Mouse (Mus musculus) thymus, postnatal 10 days (tissue): ENCODE measurements around the gene Dram2.
"Not testable (repeated sequence)": the region's sequence is repeated elsewhere in the genome, so short reads cannot be mapped to it uniquely, and the experiment has no call there.

Source experiments
- DNase-seq, 2 experiments: peaks; one replicate each; pipeline ENCODE4 v3.0.0; 2021; ENCODE audit warnings: low spot score in 2 of 2

Dram2 gene

DNA sequence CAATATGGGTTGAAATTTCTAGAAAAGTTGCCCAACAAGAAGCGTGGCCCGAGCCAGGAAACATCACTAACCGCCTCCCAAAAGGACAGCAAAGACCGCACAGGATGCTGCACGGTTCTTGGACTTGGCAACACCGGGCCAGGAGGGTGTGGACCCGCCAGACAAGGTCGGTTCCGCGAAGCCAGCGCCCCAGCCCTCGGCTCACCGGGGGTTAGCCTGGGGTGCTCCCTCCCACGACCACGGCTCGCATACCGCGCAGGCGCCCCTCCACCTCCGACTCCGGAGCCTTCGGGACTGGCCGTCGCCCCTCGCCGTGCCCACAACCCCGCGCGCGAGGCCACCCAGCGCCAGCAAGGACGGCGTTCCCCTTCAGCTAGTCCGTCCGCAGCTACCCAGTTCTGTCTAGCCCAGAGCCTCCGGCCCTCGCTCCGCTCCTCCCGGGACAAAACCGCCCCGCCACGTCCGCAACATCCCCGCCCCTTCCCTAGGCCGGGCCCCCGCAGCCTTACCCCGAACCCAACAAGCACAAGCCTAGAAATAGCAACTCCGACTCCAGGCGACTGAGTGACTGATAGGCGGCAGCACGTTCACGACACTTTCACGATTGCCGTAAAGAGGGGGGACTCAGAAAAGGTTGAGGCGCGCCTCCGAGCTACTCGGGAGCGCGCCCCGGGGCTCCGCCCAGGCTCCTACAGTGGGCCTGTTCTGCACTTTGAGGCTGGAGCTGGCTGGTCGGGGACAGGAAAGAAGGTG, at the start of gene Dram2, which contains the start of gene Cept1:
Gene Dram2 (plus strand): TSS at position 628 of the 753 bp plus-strand sequence.
Gene Cept1 (minus strand): TSS at position 632 of the 753 bp plus-strand sequence.
- DNase-seq: peak; percentile 92

DNA sequence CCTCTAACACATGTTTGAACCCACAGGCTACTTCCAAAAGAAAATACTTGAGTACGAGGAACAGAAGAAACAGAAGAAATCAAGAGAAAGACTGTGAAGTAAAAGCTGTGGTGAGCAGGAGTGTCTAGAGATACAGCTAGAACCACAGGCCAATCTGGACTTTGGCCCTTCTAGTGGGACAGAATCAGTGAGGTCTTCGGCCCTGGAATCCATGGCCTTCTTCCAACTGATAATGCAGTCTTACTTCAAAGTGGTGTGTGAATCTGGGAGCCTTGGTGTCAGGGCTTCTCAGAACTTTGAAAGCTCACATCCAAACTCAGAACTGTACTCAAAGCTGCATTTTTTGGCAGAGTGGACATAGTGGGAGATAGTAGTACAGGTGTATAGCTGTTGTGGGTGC, 47.1 kb upstream of the Dram2 start:
- no peak for DNase-seq

DNA sequence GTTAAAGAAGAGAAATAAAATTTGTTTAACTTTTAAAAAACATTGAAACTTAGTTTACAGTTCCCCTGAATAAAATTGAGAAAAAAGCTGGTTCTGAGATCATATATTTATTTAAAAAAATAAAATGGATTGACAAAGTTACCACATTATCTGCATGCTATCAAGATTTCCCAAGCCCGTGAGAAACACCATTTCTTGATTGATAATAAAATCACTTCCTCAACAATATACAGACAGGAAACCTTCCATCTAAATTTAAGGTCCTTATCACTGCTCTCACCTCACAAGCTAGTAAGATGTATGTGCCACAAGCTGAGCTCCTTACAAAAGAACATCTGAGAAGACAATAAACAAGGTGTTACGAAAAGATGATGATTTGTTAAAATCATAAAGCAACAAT, 44.7 kb upstream of the Dram2 start:
- no peak for DNase-seq

GRCm38 (mm10) chr3:106510669-106511068, 36.9 kb upstream of the Dram2 start:
- DNase-seq: no peak

DNA sequence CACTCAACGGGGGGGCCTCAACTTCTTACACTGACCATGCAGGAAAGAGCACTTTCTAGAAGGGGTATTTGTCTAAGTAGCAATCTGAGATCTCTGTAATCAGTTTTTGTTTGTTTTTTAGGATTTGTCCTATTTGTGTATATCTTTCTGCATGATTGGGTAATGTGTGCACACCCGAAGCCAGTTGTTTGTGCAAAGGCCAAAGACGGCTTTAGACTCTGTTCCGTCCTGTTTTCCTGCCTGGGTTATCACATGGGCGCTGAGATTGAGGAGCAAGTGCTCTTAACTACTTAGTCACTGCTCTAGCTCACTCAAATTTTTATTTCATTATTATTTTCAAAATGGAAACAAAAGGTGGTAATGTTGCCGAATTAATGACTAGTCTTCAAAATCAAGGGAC, 32.6 kb upstream of the Dram2 start:
- DNase-seq: no peak

- no peak for DNase-seq
These were observed 24.9 kb upstream of the Dram2 start for GRCm38 (mm10) chr3:106522730-106523129.

- no peak for DNase-seq
These were observed 21.2 kb upstream of the Dram2 start for GRCm38 (mm10) chr3:106526411-106526810.

GRCm38 (mm10) chr3:106528032-106528431, 19.6 kb upstream of the Dram2 start:
- no peak for DNase-seq

- no peak for DNase-seq
These were observed 14.3 kb upstream of the Dram2 start for GRCm38 (mm10) chr3:106533277-106533676.

DNA sequence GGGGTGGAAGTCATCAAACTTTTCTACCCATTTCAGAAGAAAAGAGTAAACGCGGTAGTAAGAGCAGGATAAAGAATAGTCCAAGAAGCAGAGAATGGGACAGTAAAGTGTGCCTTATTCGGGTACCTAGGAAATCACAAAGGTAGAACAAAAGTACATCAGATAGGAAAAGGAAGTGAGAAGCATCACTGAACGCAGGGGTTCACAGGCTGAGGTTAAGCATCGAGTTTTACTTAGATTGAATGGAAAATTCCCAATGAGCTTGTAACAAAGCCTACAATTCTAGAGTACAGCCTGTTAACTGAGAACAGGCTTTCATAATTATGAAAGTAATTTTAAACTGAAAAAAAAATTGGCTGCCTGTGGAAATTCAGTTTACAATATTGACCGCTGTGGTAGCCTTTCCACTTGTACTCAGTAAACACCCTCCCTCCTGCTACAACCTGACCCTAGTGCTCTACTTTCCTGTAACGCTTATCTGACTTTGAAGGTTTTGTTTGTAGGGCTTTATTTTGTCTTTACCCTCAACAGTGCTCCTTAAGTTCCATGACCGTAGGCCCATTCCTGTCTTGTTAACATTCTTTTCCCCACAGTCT, 2.8 kb upstream of the Dram2 start:
- DNase-seq: no peak

DNA sequence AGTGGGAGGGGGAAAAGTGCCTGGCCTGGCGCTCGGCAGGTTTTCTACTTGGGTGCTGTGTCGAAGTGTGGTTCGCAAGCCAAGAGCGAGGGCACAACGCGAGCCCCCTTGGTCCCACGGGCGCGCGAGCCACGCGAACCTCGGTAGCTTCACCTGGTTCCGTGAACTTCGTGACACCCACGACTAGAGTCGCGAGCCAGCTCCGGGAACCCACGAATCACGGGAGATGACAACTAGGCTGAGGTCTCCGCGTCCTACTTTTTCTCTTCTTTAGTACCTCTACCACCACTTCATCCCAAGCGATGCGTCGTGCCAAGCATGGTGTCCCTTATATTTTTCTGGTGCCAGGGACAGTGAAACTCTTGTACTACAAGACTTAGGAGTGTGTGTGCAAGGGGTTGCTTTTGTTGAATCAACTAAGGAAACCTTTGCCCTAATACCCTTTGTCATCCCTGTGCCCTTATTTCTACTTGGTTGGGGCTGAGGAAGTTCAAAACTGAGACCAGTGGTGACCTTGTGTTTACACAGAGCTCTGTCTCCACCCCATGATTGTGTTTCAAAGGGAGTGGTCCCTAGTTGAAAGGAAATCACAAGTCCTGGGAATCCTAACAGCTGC, 434 bp downstream of the Dram2 start:
- DNase-seq: peak in 1 of 2 experiments; percentile 6

DNA sequence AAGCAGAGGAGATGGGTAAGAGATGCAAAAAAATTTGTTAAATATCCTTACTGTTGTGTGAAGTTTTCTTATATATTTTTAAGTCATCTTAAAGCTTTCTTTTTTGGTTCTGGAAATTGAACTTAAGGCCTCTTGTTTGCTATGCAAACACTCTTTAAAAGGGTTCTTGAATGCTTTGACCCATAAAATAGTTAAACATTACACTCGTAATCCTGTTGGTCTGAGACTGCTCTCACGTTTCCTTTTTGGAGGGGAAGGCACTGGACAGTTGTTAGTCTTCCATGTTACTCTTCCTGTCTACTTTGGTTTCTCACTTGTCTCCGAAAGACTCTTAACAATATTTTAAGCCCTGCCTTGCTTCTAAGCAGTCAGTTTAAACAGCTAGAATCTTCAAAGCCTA, 1.4 kb downstream of the Dram2 start:
- DNase-seq: no peak

GRCm38 (mm10) chr3:106553411-106553810, 5.8 kb downstream of the Dram2 start:
- DNase-seq: no peak

DNA sequence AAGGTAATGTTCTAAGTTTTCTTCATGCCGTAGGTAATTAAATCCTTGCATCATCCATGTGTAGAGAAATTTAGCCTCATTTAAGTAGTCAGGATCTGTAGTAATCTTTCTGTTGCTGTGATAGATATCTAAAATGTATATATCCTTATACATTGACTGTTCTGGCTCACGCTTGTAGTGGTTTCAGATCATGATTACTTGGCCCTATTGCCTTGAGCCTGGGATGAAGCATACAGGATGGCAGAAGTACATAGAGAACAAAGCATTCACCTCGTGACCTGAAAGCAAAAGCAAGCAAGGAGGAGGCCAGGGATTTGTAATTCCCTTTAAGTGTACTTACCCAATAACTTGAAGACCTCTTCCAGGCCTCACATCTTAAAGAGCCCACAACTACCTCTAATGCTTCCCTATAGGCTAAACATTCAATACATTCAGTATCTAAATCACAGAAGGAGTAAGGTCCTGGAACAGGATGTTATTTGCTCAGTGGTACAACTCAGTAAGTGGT, 8.2 kb downstream of the Dram2 start:
- no peak for DNase-seq

DNA sequence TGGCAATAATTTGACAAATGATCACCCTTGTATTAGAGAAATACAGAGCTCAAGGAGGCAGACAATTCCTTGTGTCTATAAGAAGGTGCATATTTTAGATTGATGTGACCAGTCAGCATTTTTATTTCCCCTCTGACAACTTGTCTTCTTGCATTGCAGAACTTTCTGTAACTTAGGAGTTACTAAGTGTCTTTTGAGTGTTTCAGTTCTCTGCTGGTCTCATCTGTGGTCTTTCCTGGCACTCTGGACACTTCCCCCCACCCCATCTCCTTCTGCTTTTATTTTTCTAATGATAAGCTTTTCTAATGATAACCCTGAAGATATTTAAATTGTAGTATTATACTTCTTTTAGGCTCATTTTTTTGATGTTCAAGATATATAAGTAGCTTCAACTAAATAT, 10.7 kb downstream of the Dram2 start:
- no peak for DNase-seq

- DNase-seq: no peak
These were observed 18.3 kb downstream of the Dram2 start for GRCm38 (mm10) chr3:106565876-106566275.

GRCm38 (mm10) chr3:106573191-106573590, 25.6 kb downstream of the Dram2 start:
- DNase-seq: no peak

- no peak for DNase-seq
These were observed 31.7 kb downstream of the Dram2 start for GRCm38 (mm10) chr3:106579296-106579695.

- DNase-seq: not testable (repeated sequence)
These were observed 46.0 kb downstream of the Dram2 start for GRCm38 (mm10) chr3:106593631-106594030.

DNA sequence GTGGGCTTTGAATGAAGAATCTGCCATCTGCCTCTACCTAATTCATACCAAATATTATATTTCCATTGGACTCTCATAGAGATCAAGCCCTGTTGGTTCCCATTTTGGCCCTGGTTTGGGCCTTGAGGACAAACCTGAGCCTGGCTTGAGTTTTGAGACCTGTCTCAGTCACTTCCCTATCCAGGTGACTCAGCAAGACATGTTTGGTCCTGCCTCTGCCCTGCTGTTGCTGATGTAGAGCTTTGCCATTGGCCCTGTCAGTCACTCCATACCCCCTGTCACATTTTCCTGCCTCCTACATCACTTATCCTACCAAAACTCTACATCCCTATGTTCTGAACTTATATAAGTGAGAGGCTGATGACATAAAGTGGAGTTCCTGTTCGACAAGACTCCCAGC, 70.5 kb downstream of the Dram2 start:
- no peak for DNase-seq
